ENCODE assay signal across 11 mouse cellular contexts in genomic region chr6:112758541-112758940, GRCm38 (mm10).
A peak's percentile ranks its signal among the peaks of the same experiment; 100 is the strongest.
DNase-seq lines count a peak whose midpoint lies in the region; ATAC-seq and TF ChIP-seq lines count a peak whose summit lies in the region.
"Had no signal": no experiment of that assay in that cellular context is flagged by ENCODE, and none has a peak within 500 bp of the region (broad histone marks: within the 10 kb centered on the region; RNA-seq: fewer than 3 reads in every experiment).

No protein-coding gene starts in this region.

- H3K36me3 ChIP-seq in hindbrain, embryonic 10.5 days, result peaks cover 91% of the 10 kb centered on the region
- peaks cover 11% of the 10 kb centered on the region for H3K36me3 ChIP-seq in hindbrain, embryonic 11.5 days (ENCODE audit: control insufficient read depth, insufficient read depth, low read length)
- H3K36me3 ChIP-seq in lung, postnatal 0 days (ENCODE audit: insufficient read depth, low read length), result no peaks in the 10 kb centered on the region
- H3K36me3 ChIP-seq: liver, embryonic 15.5 days had no signal

- H3K4me3 ChIP-seq in hindbrain, embryonic 10.5 days, result no peak overlapping the region
- H3K4me3 ChIP-seq in hindbrain, embryonic 11.5 days (ENCODE audit: low read depth, low read length), result no peak overlapping the region
- no peak overlapping the region for H3K4me3 ChIP-seq in lung, postnatal 0 days (ENCODE audit: low read depth, low read length)
- H3K4me3 ChIP-seq: embryonic facial prominence, embryonic 13.5 days; liver, embryonic 15.5 days; megakaryocyte, embryonic 14.5 days had no signal

- DNase-seq in hindbrain, embryonic 10.5 days (ENCODE audit: low spot score), result peak; percentile 10
- DNase-seq in hindbrain, embryonic 11.5 days (ENCODE audit: low spot score), result no peak
- peak; percentile 47 for DNase-seq in ES-CJ7 (ENCODE audit: low read depth, low spot score)
- peak; percentile 63 for DNase-seq in embryo, embryonic 10 days (ENCODE audit: low spot score)
- DNase-seq in kidney, postnatal 14 days, result peak; percentile 58
- no peak for DNase-seq in lung, postnatal 0 days (ENCODE audit: low spot score)
- DNase-seq in right cerebral cortex, postnatal 25 days, result no peak

- H3K9ac ChIP-seq in hindbrain, embryonic 11.5 days (ENCODE audit: low read depth, low read length), result no peak overlapping the region
- H3K9ac ChIP-seq in lung, postnatal 0 days (replicated peaks; ENCODE audit: low read depth), result no peak overlapping the region
- H3K9ac ChIP-seq: embryonic facial prominence, embryonic 13.5 days; liver, embryonic 15.5 days had no signal

- no peaks in the 10 kb centered on the region for H3K27me3 ChIP-seq in hindbrain, embryonic 10.5 days (ENCODE audit: insufficient read depth, poor library complexity, severe bottlenecking)
- H3K27me3 ChIP-seq in hindbrain, embryonic 11.5 days (ENCODE audit: control insufficient read depth, insufficient read depth, low read length), result no peaks in the 10 kb centered on the region
- H3K27me3 ChIP-seq in lung, postnatal 0 days (replicated peaks; ENCODE audit: insufficient read depth, low read length), result no peaks in the 10 kb centered on the region
- H3K27me3 ChIP-seq: embryonic facial prominence, embryonic 13.5 days; liver, embryonic 15.5 days; megakaryocyte, embryonic 14.5 days had no signal

- WGBS in hindbrain, embryonic 10.5 days, result 42% methylated on average over 4 of the region's 4 CpGs
- WGBS in hindbrain, embryonic 11.5 days, result 59% methylated on average over 4 of the region's 4 CpGs
- 57% methylated on average over 4 of the region's 4 CpGs for WGBS in lung, postnatal 0 days

- no peak for ATAC-seq in hindbrain, embryonic 11.5 days (ENCODE audit: low FRiP score)
- no peak for ATAC-seq in lung, postnatal 0 days
- ATAC-seq in granulocyte monocyte progenitor cell, adult 5-6 weeks (replicated peaks; ENCODE audit: poor library complexity, severe bottlenecking), result no peak

- H3K9me3 ChIP-seq in hindbrain, embryonic 10.5 days, result no peaks in the 10 kb centered on the region
- H3K9me3 ChIP-seq in hindbrain, embryonic 11.5 days (ENCODE audit: control insufficient read depth, low read length), result no peaks in the 10 kb centered on the region
- H3K9me3 ChIP-seq in lung, postnatal 0 days (ENCODE audit: low read length), result no peaks in the 10 kb centered on the region
- H3K9me3 ChIP-seq: embryonic facial prominence, embryonic 13.5 days; liver, embryonic 15.5 days; megakaryocyte, embryonic 14.5 days had no signal

- peaks cover 13% of the 10 kb centered on the region; the same call in 1 of the 2 replicates for H3K4me1 ChIP-seq in hindbrain, embryonic 10.5 days (replicated peaks)
- H3K4me1 ChIP-seq in hindbrain, embryonic 11.5 days (replicated peaks; ENCODE audit: control insufficient read depth, insufficient read depth, low read length), result no peaks in the 10 kb centered on the region
- H3K4me1 ChIP-seq in lung, postnatal 0 days (ENCODE audit: insufficient read depth, low read depth, low read length), result no peaks in the 10 kb centered on the region
- H3K4me1 ChIP-seq: liver, embryonic 15.5 days had no signal

- H3K4me2 ChIP-seq in hindbrain, embryonic 11.5 days (replicated peaks; ENCODE audit: low read depth, low read length), result no peak overlapping the region
- no peak overlapping the region for H3K4me2 ChIP-seq in lung, postnatal 0 days (replicated peaks; ENCODE audit: low read depth, low read length)
- H3K4me2 ChIP-seq: embryonic facial prominence, embryonic 13.5 days; liver, embryonic 15.5 days had no signal

- no peak overlapping the region for H3K27ac ChIP-seq in hindbrain, embryonic 10.5 days
- no peak overlapping the region for H3K27ac ChIP-seq in hindbrain, embryonic 11.5 days (ENCODE audit: low read depth, low read length)
- H3K27ac ChIP-seq in lung, postnatal 0 days (ENCODE audit: low read length), result no peak overlapping the region
- H3K27ac ChIP-seq: embryonic facial prominence, embryonic 13.5 days; liver, embryonic 15.5 days had no signal

- no peak for TF ChIP-seq CTCF in lung, postnatal 0 days (IDR thresholded peaks at IDR 0.05)

- TF ChIP-seq EP300 in lung, postnatal 0 days (IDR thresholded peaks at IDR 0.05), result no peak

Comparison
In these comparisons a context has a peak if more than half of its experiments do, and no peak if none do; other contexts are left out.
1. DNase-seq: peak in hindbrain, embryonic 10.5 days (single experiment), ES-CJ7 (single experiment), embryo, embryonic 10 days (single experiment) and kidney, postnatal 14 days (single experiment); none in hindbrain, embryonic 11.5 days (single experiment), lung, postnatal 0 days (single experiment) and right cerebral cortex, postnatal 25 days (single experiment).